Mouse (Mus musculus) thymus, adult 2 months (tissue): ENCODE measurements around the gene Abhd6. TPM values are rescaled to one million over a fixed set of nuclear protein-coding genes. Genes with fewer than 3 reads are reported as not detected.

Experiments used
- DNase-seq: peaks from one replicate; pipeline ENCODE4 v3.0.0; 2021
- H3K27ac ChIP-seq: fragments of 200-500 bp; 2 replicates; pipeline ENCODE4 v1.5.1; 2012; ENCODE audit warnings: low read length, control low read depth; ENCODE audit not compliant: control insufficient read depth, insufficient read depth
- H3K27me3 ChIP-seq: fragments of 200-500 bp; 2 replicates; pipeline ENCODE4 v1.6.1; 2012; ENCODE audit warnings: mild to moderate bottlenecking, low read length, moderate library complexity, mixed read lengths; ENCODE audit not compliant: control insufficient read depth, insufficient read depth
- H3K36me3 ChIP-seq: fragments of 200-500 bp; 2 replicates; pipeline ENCODE4 v1.6.1; 2012; ENCODE audit warnings: mild to moderate bottlenecking, low read length, moderate library complexity; ENCODE audit not compliant: control insufficient read depth, insufficient read depth
- H3K4me1 ChIP-seq: fragments of 200-500 bp; replicated peaks from 2 replicates; pipeline ENCODE4 v1.6.1; 2012; ENCODE audit warnings: low read length; ENCODE audit not compliant: control insufficient read depth, insufficient read depth
- H3K4me3 ChIP-seq: fragments of 200-500 bp; 2 replicates; pipeline ENCODE4 v1.5.1; 2012; ENCODE audit warnings: mild to moderate bottlenecking, low read length, control low read depth, moderate library complexity; ENCODE audit not compliant: control insufficient read depth, insufficient read depth
- CTCF ChIP-seq: fragments of 200-500 bp; IDR thresholded peaks from 2 replicates; pipeline ENCODE4 v1.5.1; 2012; ENCODE audit warnings: mild to moderate bottlenecking, control low read depth, low read length, moderate library complexity, borderline replicate concordance; ENCODE audit not compliant: control insufficient read depth, poor library complexity, insufficient read depth; ENCODE audit errors: extremely low read depth
- POLR2A ChIP-seq: fragments of 200-500 bp; IDR thresholded peaks from 2 replicates; pipeline ENCODE4 v1.6.1; 2012; ENCODE audit warnings: mild to moderate bottlenecking, low read length, control low read depth, moderate library complexity; ENCODE audit not compliant: control insufficient read depth, poor library complexity, insufficient read depth; ENCODE audit errors: extremely low read depth
- WGBS: fragments of 180-500 bp; shearing (Covaris S2); methylation state at CpG from one replicate; pipeline ENCODE4 v1.1.7; 2018; 5-methylcytosine and 5-hydroxymethylcytosine counted together
- polyA plus RNA-seq: library from polyadenylated mRNA; depleted of rRNA; stranded (reverse); fragments of >200 nt; gene quantifications from 2 replicates; pipeline ENCODE4 v1.2.3, GENCODE M21; 2012

Abhd6 gene
- polyA plus RNA-seq, 1 experiment = 18.1 TPM

DNA sequence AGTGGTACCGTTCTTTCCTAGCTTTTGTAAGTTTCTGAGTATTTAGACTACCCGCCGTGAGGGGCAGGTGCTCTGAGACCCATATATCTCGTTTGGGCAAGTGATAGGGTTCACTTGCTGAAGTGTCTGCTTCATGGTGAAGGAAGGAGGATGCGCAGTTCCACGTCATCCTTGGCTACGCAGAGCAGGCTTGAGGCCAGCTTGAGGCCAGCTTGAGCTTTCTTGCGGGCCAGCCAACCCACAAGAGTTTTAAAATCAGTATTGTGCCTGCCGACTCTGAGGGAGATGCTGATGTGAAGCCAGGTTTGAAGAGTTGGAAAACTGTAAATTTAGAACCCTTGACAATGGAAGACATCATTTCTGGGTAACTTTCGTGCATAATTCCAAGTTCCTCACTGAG is 5.2 kb downstream of the Abhd6 start:
- H3K36me3 ChIP-seq = no peaks in the 10 kb centered on the region
- H3K4me1 ChIP-seq = peaks cover 8% of the 10 kb centered on the region
- TF ChIP-seq CTCF (no peak), POLR2A (no peak)
- no peak overlapping the region for H3K27ac ChIP-seq
- H3K4me3 ChIP-seq = no peak overlapping the region
- DNase-seq = no peak
- H3K27me3 ChIP-seq = no peaks in the 10 kb centered on the region
- 91% methylated on average over 10 of the region's 10 CpGs for WGBS

DNA sequence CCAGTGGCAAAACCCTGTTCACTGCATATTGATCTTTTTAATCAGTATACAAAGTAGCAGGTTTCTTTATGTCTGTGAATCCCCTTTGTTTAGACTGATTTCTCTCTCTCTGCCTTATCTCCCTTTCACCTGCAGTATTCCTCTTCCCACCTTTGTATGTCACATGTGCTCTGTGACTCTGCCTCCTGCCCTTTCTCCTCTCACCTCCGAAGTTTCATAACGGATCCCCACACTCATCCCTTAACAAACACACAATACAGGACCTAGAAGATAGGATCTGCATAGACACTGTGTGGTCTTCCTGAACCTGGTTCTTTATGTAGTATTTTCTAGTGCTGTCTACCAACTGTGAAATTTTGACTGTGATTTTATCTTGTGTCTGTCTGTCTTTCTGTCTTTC is 8.6 kb downstream of the Abhd6 start:
- Histone ChIP-seq H3K36me3 (no peaks in the 10 kb centered on the region), H3K4me3 (no peak overlapping the region), H3K27ac (no peak overlapping the region), H3K4me1 (no peaks in the 10 kb centered on the region; the same call in 1 of the 2 replicates), H3K27me3 (no peaks in the 10 kb centered on the region)
- no peak for DNase-seq
- WGBS = 96% methylated on average over 2 of the region's 2 CpGs
- TF ChIP-seq CTCF (no peak), POLR2A (no peak)

DNA sequence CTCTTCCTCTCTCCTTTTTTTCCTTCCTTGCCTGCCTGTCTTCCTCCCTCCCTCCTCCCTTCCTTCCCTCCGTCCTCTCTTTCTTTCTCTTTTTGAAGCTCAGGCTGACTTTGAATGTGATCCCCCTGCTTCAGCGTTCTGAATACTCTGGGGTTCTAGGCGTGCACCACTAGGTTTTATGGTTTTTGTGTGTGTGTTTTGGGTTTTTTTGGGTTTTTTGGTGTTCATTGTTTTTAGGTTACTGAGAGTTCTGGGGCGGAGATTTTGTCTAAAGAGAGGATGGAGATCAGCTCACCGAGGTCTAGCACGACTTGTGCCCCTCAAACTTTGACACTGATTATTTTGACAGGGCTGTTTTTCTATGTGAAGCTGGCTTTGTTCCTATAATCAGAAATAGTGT is 9.2 kb downstream of the Abhd6 start:
- no peak for DNase-seq
- H3K4me1 ChIP-seq = no peaks in the 10 kb centered on the region; the same call in 1 of the 2 replicates
- TF ChIP-seq POLR2A (no peak), CTCF (no peak)
- H3K27me3 ChIP-seq = no peaks in the 10 kb centered on the region
- H3K4me3 ChIP-seq = no peak overlapping the region
- WGBS = 91% methylated on average over 6 of the region's 6 CpGs
- no peak overlapping the region for H3K27ac ChIP-seq
- no peaks in the 10 kb centered on the region for H3K36me3 ChIP-seq

DNA sequence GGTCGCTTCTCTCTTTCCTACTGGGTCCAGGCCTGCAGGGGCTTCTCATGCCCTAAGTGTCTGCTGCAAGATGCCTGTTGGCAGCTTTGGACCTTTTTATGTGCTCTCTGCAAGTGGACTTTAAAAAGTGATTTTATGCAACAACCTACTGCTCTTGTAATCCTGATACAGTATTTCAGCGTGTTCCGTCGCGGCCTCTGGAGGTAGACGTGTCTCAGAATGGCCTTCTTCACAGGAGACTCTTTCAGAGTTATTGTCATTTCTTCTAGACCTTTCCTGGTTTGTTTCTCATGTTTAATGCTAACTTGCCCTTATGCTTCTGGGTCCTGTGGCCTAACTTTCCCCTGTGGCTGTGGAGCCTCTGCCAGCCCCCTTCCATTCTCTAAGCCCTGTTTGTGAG is 13.1 kb downstream of the Abhd6 start:
- Histone ChIP-seq H3K36me3 (no peaks in the 10 kb centered on the region), H3K27ac (no peak overlapping the region), H3K27me3 (no peaks in the 10 kb centered on the region), H3K4me3 (no peak overlapping the region), H3K4me1 (no peaks in the 10 kb centered on the region; the same call in 1 of the 2 replicates)
- TF ChIP-seq CTCF = no peak
- TF ChIP-seq POLR2A = no peak
- DNase-seq = no peak
- 96% methylated on average over 6 of the region's 6 CpGs for WGBS

DNA sequence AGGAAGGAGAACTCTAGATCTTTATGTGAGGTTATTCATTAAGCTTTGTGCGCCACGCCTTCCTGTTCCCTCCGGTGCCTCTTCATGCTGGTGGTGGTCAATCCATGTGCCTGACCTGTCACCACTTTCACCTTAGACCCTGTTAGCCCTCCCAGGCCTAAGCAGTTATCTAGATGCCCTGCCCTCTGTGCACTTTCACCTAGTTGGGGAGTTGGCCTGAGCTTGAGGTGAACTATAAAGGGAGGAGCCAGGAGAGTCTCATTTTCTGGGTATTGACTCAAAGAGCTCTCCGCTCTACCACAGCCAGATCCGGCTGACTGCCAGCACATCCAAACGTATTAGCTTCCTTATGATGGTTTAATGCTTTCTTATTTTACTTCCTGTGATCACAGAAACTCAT is 13.6 kb downstream of the Abhd6 start:
- H3K4me3 ChIP-seq = no peak overlapping the region
- WGBS = 76% methylated on average over 6 of the region's 6 CpGs
- DNase-seq = no peak
- H3K27ac ChIP-seq = no peak overlapping the region
- H3K27me3 ChIP-seq = no peaks in the 10 kb centered on the region
- no peaks in the 10 kb centered on the region for H3K36me3 ChIP-seq
- TF ChIP-seq CTCF (no peak), POLR2A (no peak)
- no peaks in the 10 kb centered on the region; the same call in 1 of the 2 replicates for H3K4me1 ChIP-seq

DNA sequence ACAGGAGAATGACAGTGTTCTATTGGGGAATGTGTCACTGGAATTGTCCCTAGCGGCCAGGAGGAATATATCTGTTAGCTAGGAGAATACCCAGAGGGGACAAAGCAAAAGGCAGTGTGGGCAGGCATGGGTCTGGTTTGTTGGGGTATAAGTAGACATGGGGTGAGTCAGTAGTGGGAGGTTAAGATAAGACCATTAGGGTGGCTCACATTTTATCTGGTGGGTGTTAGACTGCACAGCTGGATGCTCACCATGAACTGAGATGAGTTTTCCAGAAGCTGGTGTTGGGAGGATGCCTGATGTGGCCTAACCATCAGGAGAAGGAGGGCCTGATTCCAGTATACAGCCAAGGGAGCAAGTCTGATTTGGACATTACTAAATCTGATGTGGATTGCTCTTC is 14.2 kb downstream of the Abhd6 start:
- no peak for TF ChIP-seq POLR2A
- TF ChIP-seq CTCF = no peak
- WGBS = 100% methylated on average over 1 of the region's 1 CpGs
- Histone ChIP-seq H3K4me3 (no peak overlapping the region), H3K27ac (no peak overlapping the region), H3K36me3 (no peaks in the 10 kb centered on the region), H3K27me3 (no peaks in the 10 kb centered on the region), H3K4me1 (no peaks in the 10 kb centered on the region; the same call in 1 of the 2 replicates)
- DNase-seq = no peak

DNA sequence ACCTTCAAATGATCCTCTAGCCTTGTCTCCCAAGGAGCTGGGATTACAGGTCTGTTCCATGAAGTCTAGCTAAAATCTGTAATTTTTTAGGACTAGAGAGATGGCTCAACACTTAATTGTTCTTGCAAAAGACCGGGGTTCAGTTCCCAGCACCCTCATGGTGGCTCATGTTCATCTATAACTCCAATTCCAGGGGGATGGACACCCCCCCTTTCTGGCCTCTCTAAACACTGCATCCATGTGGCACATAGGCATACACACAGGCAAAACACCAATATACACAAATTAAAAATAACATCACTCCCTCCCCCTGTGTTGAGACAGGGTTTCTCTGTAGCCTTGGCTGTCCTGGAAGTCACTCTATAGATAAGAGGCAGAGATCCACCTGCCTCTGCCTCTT is 17.3 kb downstream of the Abhd6 start:
- no peak overlapping the region for H3K27ac ChIP-seq
- TF ChIP-seq POLR2A (no peak), CTCF (no peak)
- no peaks in the 10 kb centered on the region for H3K36me3 ChIP-seq
- no peak overlapping the region for H3K4me3 ChIP-seq
- H3K27me3 ChIP-seq = no peaks in the 10 kb centered on the region
- 100% methylated on average over 1 of the region's 1 CpGs for WGBS
- DNase-seq = no peak
- no peaks in the 10 kb centered on the region for H3K4me1 ChIP-seq
